Mouse (Mus musculus): Measurements from ENCODE around the gene Lyl1. TPM values are rescaled to one million over a fixed set of nuclear protein-coding genes. Genes with fewer than 3 reads are reported as not detected.

Gene Lyl1
- polyA plus RNA-seq, 1 experiment from 2014 or later = 8.3 TPM

- no peak overlapping the region for H3K4me2 ChIP-seq (ENCODE audit: low read depth, low read length)
- 60% methylated on average over 3 of the region's 3 CpGs for WGBS
- H3K36me3 ChIP-seq (ENCODE audit: control insufficient read depth, insufficient read depth, low read length) = no peaks in the 10 kb centered on the region
- H3K9ac ChIP-seq (ENCODE audit: low read length) = no peak overlapping the region
- no peaks in the 10 kb centered on the region for H3K27me3 ChIP-seq (ENCODE audit: control insufficient read depth, insufficient read depth, low read length)
- no peaks in the 10 kb centered on the region for H3K9me3 ChIP-seq (replicated peaks; ENCODE audit: control insufficient read depth, low read length)
- peaks cover 18% of the 10 kb centered on the region for H3K4me1 ChIP-seq (ENCODE audit: control insufficient read depth, insufficient read depth, low read length)
- no peak overlapping the region for H3K27ac ChIP-seq (ENCODE audit: low read length)
- no peak for ATAC-seq (ENCODE audit: insufficient read depth, low FRiP score)
- H3K4me3 ChIP-seq (replicated peaks; ENCODE audit: low read length) = no peak overlapping the region
Observed at GRCm38 (mm10) chr8:84684537-84684936, 16.7 kb upstream of the Lyl1 start.

GRCm38 (mm10) chr8:84686191-84687002 is 14.9 kb upstream of the Lyl1 start, which contains the start of gene Trmt1:
TSS of gene Trmt1 (plus strand) at chr8:84686307.
- H3K4me2 ChIP-seq (ENCODE audit: low read depth, low read length) = peak within 1 kb of the TSS; percentile 82
- ATAC-seq (ENCODE audit: insufficient read depth, low FRiP score) = peak; percentile 19; the same call in 1 of the 2 replicates
- H3K4me3 ChIP-seq (replicated peaks; ENCODE audit: low read length) = peak within 1 kb of the TSS; percentile 100
- WGBS = 10% methylated on average over 20 of the region's 20 CpGs
- no peaks in the 10 kb centered on the region for H3K36me3 ChIP-seq (ENCODE audit: control insufficient read depth, insufficient read depth, low read length)
- peak within 1 kb of the TSS; percentile 96 for H3K27ac ChIP-seq (ENCODE audit: low read length)
- peaks cover 29% of the 10 kb centered on the region for H3K4me1 ChIP-seq (ENCODE audit: control insufficient read depth, insufficient read depth, low read length)
- peak within 1 kb of the TSS; percentile 100 for H3K9ac ChIP-seq (ENCODE audit: low read length)
- H3K27me3 ChIP-seq (ENCODE audit: control insufficient read depth, insufficient read depth, low read length) = no peaks in the 10 kb centered on the region
- H3K9me3 ChIP-seq (replicated peaks; ENCODE audit: control insufficient read depth, low read length) = no peaks in the 10 kb centered on the region

GRCm38 (mm10) chr8:84687003-84687704 is 14.1 kb upstream of the Lyl1 start:
- H3K4me1 ChIP-seq (ENCODE audit: control insufficient read depth, insufficient read depth, low read length) = peaks cover 29% of the 10 kb centered on the region
- H3K4me2 ChIP-seq (ENCODE audit: low read depth, low read length) = peak overlapping the region; percentile 82
- H3K9me3 ChIP-seq (replicated peaks; ENCODE audit: control insufficient read depth, low read length) = no peaks in the 10 kb centered on the region
- no peaks in the 10 kb centered on the region for H3K36me3 ChIP-seq (ENCODE audit: control insufficient read depth, insufficient read depth, low read length)
- H3K27ac ChIP-seq (ENCODE audit: low read length) = peak overlapping the region; percentile 96
- no peaks in the 10 kb centered on the region for H3K27me3 ChIP-seq (ENCODE audit: control insufficient read depth, insufficient read depth, low read length)
- H3K4me3 ChIP-seq (replicated peaks; ENCODE audit: low read length) = peak overlapping the region; percentile 100
- peak overlapping the region; percentile 100 for H3K9ac ChIP-seq (ENCODE audit: low read length)
- WGBS = 1% methylated on average over 57 of the region's 62 CpGs
- peak; percentile 41 for ATAC-seq (ENCODE audit: insufficient read depth, low FRiP score)

GRCm38 (mm10) chr8:84687705-84688100 is 13.6 kb upstream of the Lyl1 start, which contains the start of gene Nacc1:
TSS of gene Nacc1 (minus strand) at chr8:84687862.
- H3K27ac ChIP-seq (ENCODE audit: low read length) = peak within 1 kb of the TSS; percentile 96
- peak; percentile 85 for ATAC-seq (ENCODE audit: insufficient read depth, low FRiP score)
- no peaks in the 10 kb centered on the region for H3K27me3 ChIP-seq (ENCODE audit: control insufficient read depth, insufficient read depth, low read length)
- under 1% methylated on average over 36 of the region's 37 CpGs for WGBS
- H3K9me3 ChIP-seq (replicated peaks; ENCODE audit: control insufficient read depth, low read length) = no peaks in the 10 kb centered on the region
- peaks cover 29% of the 10 kb centered on the region for H3K4me1 ChIP-seq (ENCODE audit: control insufficient read depth, insufficient read depth, low read length)
- no peaks in the 10 kb centered on the region for H3K36me3 ChIP-seq (ENCODE audit: control insufficient read depth, insufficient read depth, low read length)
- H3K4me3 ChIP-seq (replicated peaks; ENCODE audit: low read length) = peak within 1 kb of the TSS; percentile 100
- H3K9ac ChIP-seq (ENCODE audit: low read length) = peak within 1 kb of the TSS; percentile 100
- H3K4me2 ChIP-seq (ENCODE audit: low read depth, low read length) = peak within 1 kb of the TSS; percentile 82

- Histone ChIP-seq H3K4me3 (replicated peaks; ENCODE audit: low read length) (peak overlapping the region; percentile 88), H3K27ac (ENCODE audit: low read length) (peak overlapping the region; percentile 72), H3K4me1 (ENCODE audit: control insufficient read depth, insufficient read depth, low read length) (peaks cover 29% of the 10 kb centered on the region), H3K4me2 (ENCODE audit: low read depth, low read length) (peak overlapping the region; percentile 96), H3K9ac (ENCODE audit: low read length) (peak overlapping the region; percentile 83), H3K36me3 (ENCODE audit: control insufficient read depth, insufficient read depth, low read length) (no peaks in the 10 kb centered on the region), H3K9me3 (replicated peaks; ENCODE audit: control insufficient read depth, low read length) (no peaks in the 10 kb centered on the region), H3K27me3 (ENCODE audit: control insufficient read depth, insufficient read depth, low read length) (no peaks in the 10 kb centered on the region)
- under 1% methylated on average over 47 of the region's 47 CpGs for WGBS
- peak; percentile 90 for ATAC-seq (ENCODE audit: insufficient read depth, low FRiP score)
Observed at GRCm38 (mm10) chr8:84689091-84689915, 12.0 kb upstream of the Lyl1 start.

GRCm38 (mm10) chr8:84693332-84693731 is 7.9 kb upstream of the Lyl1 start:
- Histone ChIP-seq H3K36me3 (ENCODE audit: control insufficient read depth, insufficient read depth, low read length) (peaks cover 7% of the 10 kb centered on the region), H3K27ac (ENCODE audit: low read length) (no peak overlapping the region), H3K4me2 (ENCODE audit: low read depth, low read length) (no peak overlapping the region), H3K4me3 (replicated peaks; ENCODE audit: low read length) (no peak overlapping the region), H3K4me1 (ENCODE audit: control insufficient read depth, insufficient read depth, low read length) (peaks cover 15% of the 10 kb centered on the region), H3K9me3 (replicated peaks; ENCODE audit: control insufficient read depth, low read length) (no peaks in the 10 kb centered on the region), H3K27me3 (ENCODE audit: control insufficient read depth, insufficient read depth, low read length) (no peaks in the 10 kb centered on the region), H3K9ac (ENCODE audit: low read length) (no peak overlapping the region)
- no peak for ATAC-seq (ENCODE audit: insufficient read depth, low FRiP score)
- WGBS = 43% methylated on average over 4 of the region's 4 CpGs

GRCm38 (mm10) chr8:84695140-84695539 is 6.1 kb upstream of the Lyl1 start:
- no peaks in the 10 kb centered on the region for H3K9me3 ChIP-seq (replicated peaks; ENCODE audit: control insufficient read depth, low read length)
- H3K36me3 ChIP-seq (ENCODE audit: control insufficient read depth, insufficient read depth, low read length) = peaks cover 7% of the 10 kb centered on the region
- no peak overlapping the region for H3K27ac ChIP-seq (ENCODE audit: low read length)
- no peak overlapping the region for H3K4me2 ChIP-seq (ENCODE audit: low read depth, low read length)
- H3K4me1 ChIP-seq (ENCODE audit: control insufficient read depth, insufficient read depth, low read length) = peaks cover 7% of the 10 kb centered on the region
- H3K4me3 ChIP-seq (replicated peaks; ENCODE audit: low read length) = no peak overlapping the region
- 90% methylated on average over 6 of the region's 6 CpGs for WGBS
- H3K9ac ChIP-seq (ENCODE audit: low read length) = no peak overlapping the region
- H3K27me3 ChIP-seq (ENCODE audit: control insufficient read depth, insufficient read depth, low read length) = no peaks in the 10 kb centered on the region
- no peak for ATAC-seq (ENCODE audit: insufficient read depth, low FRiP score)

- H3K36me3 ChIP-seq (ENCODE audit: control insufficient read depth, insufficient read depth, low read length) = peaks cover 7% of the 10 kb centered on the region
Observed at GRCm38 (mm10) chr8:84697166-84698130, 3.8 kb upstream of the Lyl1 start.

More at GRCm38 (mm10) chr8:84697166-84698130, 3.8 kb upstream of the Lyl1 start:
- WGBS = 85% methylated on average over 14 of the region's 14 CpGs
- Histone ChIP-seq H3K4me3 (replicated peaks; ENCODE audit: low read length) (no peak overlapping the region), H3K4me2 (ENCODE audit: low read depth, low read length) (no peak overlapping the region), H3K9ac (ENCODE audit: low read length) (no peak overlapping the region), H3K27me3 (ENCODE audit: control insufficient read depth, insufficient read depth, low read length) (peaks cover under 1% of the 10 kb centered on the region; the same call in 1 of the 2 replicates), H3K27ac (ENCODE audit: low read length) (no peak overlapping the region), H3K9me3 (replicated peaks; ENCODE audit: control insufficient read depth, low read length) (no peaks in the 10 kb centered on the region), H3K4me1 (ENCODE audit: control insufficient read depth, insufficient read depth, low read length) (peaks cover 7% of the 10 kb centered on the region; the same call in 1 of the 2 replicates)
- ATAC-seq (ENCODE audit: insufficient read depth, low FRiP score) = no peak

Data from stomach, embryonic 16.5 days (tissue).